In the genomic region with DNA sequence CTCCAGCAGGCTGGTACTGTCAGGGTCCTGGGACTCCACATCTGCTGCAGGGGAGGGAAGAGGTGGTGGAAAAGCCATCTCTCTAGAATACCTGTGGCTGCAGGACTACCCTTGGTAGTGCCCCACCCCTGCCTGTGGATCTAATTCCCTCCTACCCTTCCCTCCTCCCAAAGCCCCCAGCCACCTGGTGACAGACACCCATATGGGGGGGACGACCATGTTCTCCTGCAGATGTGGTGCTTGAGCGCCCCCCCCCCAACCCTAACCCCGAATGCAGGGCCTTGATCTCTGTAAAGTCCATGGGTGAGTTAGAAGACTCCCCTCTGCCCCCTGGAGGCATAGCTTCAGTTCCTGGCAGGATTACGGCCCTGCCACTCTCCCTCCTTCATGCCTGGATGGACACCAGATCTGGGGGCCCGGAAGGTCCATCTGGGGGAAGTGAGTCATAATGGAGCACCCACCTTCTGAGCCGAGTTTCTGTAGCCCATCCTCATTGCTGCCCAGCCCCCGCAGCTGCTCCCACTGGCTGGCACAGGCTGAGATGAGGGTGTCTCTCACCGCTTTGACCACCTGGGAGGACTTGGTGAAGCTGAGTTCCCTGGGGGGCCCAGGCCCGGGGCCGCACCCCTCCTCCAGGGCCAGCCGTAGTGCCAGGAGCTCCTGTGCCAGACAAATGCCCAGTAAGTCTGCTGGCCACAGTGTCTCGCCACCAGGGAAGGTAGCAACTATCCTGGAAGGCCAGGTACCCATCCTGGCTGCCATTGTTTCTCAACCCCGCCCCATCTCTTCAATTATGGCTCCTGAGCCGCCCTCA, we compare ENCODE assay signal across 8 mouse cellular contexts. TPM values are rescaled to one million over a fixed set of nuclear protein-coding genes. Genes with fewer than 3 reads are reported as not detected.
DNase-seq lines count a peak whose midpoint lies in the region; ATAC-seq lines count a peak whose summit lies in the region.

No protein-coding gene starts in this region.

- no peak overlapping the region for H3K27ac ChIP-seq in lung, embryonic 15.5 days
- no peak overlapping the region for H3K27ac ChIP-seq in forebrain, embryonic 12.5 days
- H3K27ac ChIP-seq in stomach, embryonic 15.5 days = peak overlapping the region; percentile 48; the same call in 1 of the 2 replicates

- peak overlapping the region; percentile 16; the same call in 1 of the 2 replicates for H3K9ac ChIP-seq in lung, embryonic 15.5 days
- H3K9ac ChIP-seq in forebrain, embryonic 12.5 days = 0 out of 2 replicates have a peak overlapping the region, but pooled peaks have one; percentile 38
- H3K9ac ChIP-seq in stomach, embryonic 15.5 days = peak overlapping the region; percentile 14; the same call in 1 of the 2 replicates

- H3K4me1 ChIP-seq in lung, embryonic 15.5 days = peaks cover 79% of the 10 kb centered on the region
- H3K4me1 ChIP-seq in forebrain, embryonic 12.5 days = peaks cover 57% of the 10 kb centered on the region
- peaks cover 73% of the 10 kb centered on the region for H3K4me1 ChIP-seq in stomach, embryonic 15.5 days

- H3K4me3 ChIP-seq in lung, embryonic 15.5 days = peak overlapping the region; percentile 55; the same call in 1 of the 2 replicates
- no peak overlapping the region for H3K4me3 ChIP-seq in forebrain, embryonic 12.5 days (replicated peaks)
- H3K4me3 ChIP-seq in stomach, embryonic 15.5 days (replicated peaks) = peak overlapping the region; percentile 57

- no peak for ATAC-seq in lung, embryonic 15.5 days (ENCODE audit: borderline replicate concordance, extremely low read depth, low FRiP score, low TSS enrichment)
- no peak for ATAC-seq in forebrain, embryonic 12.5 days (ENCODE audit: low FRiP score)
- no peak for ATAC-seq in stomach, embryonic 15.5 days (ENCODE audit: insufficient read depth, low FRiP score, low read depth)

- H3K4me2 ChIP-seq in lung, embryonic 15.5 days = peak overlapping the region; percentile 82; the same call in 1 of the 2 replicates
- H3K4me2 ChIP-seq in forebrain, embryonic 12.5 days = no peak overlapping the region
- H3K4me2 ChIP-seq in stomach, embryonic 15.5 days = peak overlapping the region; percentile 91

- 44% methylated on average over 13 of the region's 14 CpGs for WGBS in lung, embryonic 15.5 days
- 14% methylated on average over 14 of the region's 14 CpGs for WGBS in forebrain, embryonic 12.5 days
- 45% methylated on average over 14 of the region's 14 CpGs for WGBS in stomach, embryonic 15.5 days

- H3K36me3 ChIP-seq in lung, embryonic 15.5 days = no peaks in the 10 kb centered on the region
- H3K36me3 ChIP-seq in forebrain, embryonic 12.5 days (replicated peaks) = no peaks in the 10 kb centered on the region
- H3K36me3 ChIP-seq in stomach, embryonic 15.5 days = no peaks in the 10 kb centered on the region; the same call in 1 of the 2 replicates

- DNase-seq in lung, postnatal 14 days = no peak
- peak; percentile 52 to 66 for DNase-seq in kidney, postnatal 4 days
- DNase-seq in cerebellum, postnatal 25 days = no peak
- no peak for DNase-seq in gastrocnemius, postnatal 25 days
- DNase-seq in left cerebral cortex, adult 8-10 months (ENCODE audit: low spot score in 2 of 2) = no peak

- no peaks in the 10 kb centered on the region for H3K9me3 ChIP-seq in lung, embryonic 15.5 days
- no peaks in the 10 kb centered on the region for H3K9me3 ChIP-seq in forebrain, embryonic 12.5 days
- H3K9me3 ChIP-seq in stomach, embryonic 15.5 days = no peaks in the 10 kb centered on the region

- peaks cover 47% of the 10 kb centered on the region for H3K27me3 ChIP-seq in lung, embryonic 15.5 days
- H3K27me3 ChIP-seq in forebrain, embryonic 12.5 days = peaks cover 74% of the 10 kb centered on the region
- peaks cover 28% of the 10 kb centered on the region for H3K27me3 ChIP-seq in stomach, embryonic 15.5 days (replicated peaks)

RNA-seq across cellular contexts. Expression of a gene that starts 19.8 kb away (rescaled TPM):
- 24.9 and 25.9 TPM in 2 replicates for polyA plus RNA-seq in lung, embryonic 15.5 days (2015; fragmentation: Nextera tagmentation; extraction: Ambion mirVana)
- polyA plus RNA-seq in forebrain, embryonic 12.5 days (2016; fragmentation: Nextera tagmentation; extraction: Ambion mirVana) = 2.7 and 3.2 TPM in 2 replicates
- polyA plus RNA-seq in stomach, embryonic 15.5 days (2015; fragmentation: Nextera tagmentation; extraction: Ambion mirVana) = 27.6 and 30.9 TPM in 2 replicates
- total RNA-seq in gastrocnemius, postnatal 25 days (2021) = 10 to 100 TPM in 1 of 2 experiments, 1 to 10 TPM in 1; 7.9 to 14.5 TPM
- total RNA-seq in left cerebral cortex, adult 8-10 months (2022) = 1 to 10 TPM; 5.6 to 8.1 (median 7.0) TPM

RNA-seq across cellular contexts. Expression of a gene that starts 20.4 kb away (rescaled TPM):
- 58.0 and 67.9 TPM in 2 replicates for polyA plus RNA-seq in lung, embryonic 15.5 days (2015; fragmentation: Nextera tagmentation; extraction: Ambion mirVana)
- 92.3 and 101 TPM in 2 replicates for polyA plus RNA-seq in forebrain, embryonic 12.5 days (2016; fragmentation: Nextera tagmentation; extraction: Ambion mirVana)
- polyA plus RNA-seq in stomach, embryonic 15.5 days (2015; fragmentation: Nextera tagmentation; extraction: Ambion mirVana) = 70.4 and 77.6 TPM in 2 replicates
- total RNA-seq in gastrocnemius, postnatal 25 days (2021) = 10 to 100 TPM; 58.1 to 64.4 TPM
- 100 to 1,000 TPM; 414 to 460 (median 438) TPM for total RNA-seq in left cerebral cortex, adult 8-10 months (2022)

RNA-seq across cellular contexts. Expression of a gene that starts 23.8 kb away (rescaled TPM):
- 3.7 and 4.3 TPM in 2 replicates for polyA plus RNA-seq in lung, embryonic 15.5 days (2015; fragmentation: Nextera tagmentation; extraction: Ambion mirVana)
- 1.9 and 2.1 TPM in 2 replicates for polyA plus RNA-seq in forebrain, embryonic 12.5 days (2016; fragmentation: Nextera tagmentation; extraction: Ambion mirVana)
- 5.7 and 6.5 TPM in 2 replicates for polyA plus RNA-seq in stomach, embryonic 15.5 days (2015; fragmentation: Nextera tagmentation; extraction: Ambion mirVana)
- total RNA-seq in gastrocnemius, postnatal 25 days (2021) = 1 to 10 TPM; 5.1 to 5.4 TPM
- total RNA-seq in left cerebral cortex, adult 8-10 months (2022) = 1 to 10 TPM; 6.3 to 7.7 (median 7.4) TPM

RNA-seq across cellular contexts. Expression of a gene that starts 29.4 kb away (rescaled TPM):
- polyA plus RNA-seq in lung, embryonic 15.5 days (2015; fragmentation: Nextera tagmentation; extraction: Ambion mirVana) = 4.1 and 6.4 TPM in 2 replicates
- polyA plus RNA-seq in forebrain, embryonic 12.5 days (2016; fragmentation: Nextera tagmentation; extraction: Ambion mirVana) = 0.69 and 0.73 TPM in 2 replicates
- polyA plus RNA-seq in stomach, embryonic 15.5 days (2015; fragmentation: Nextera tagmentation; extraction: Ambion mirVana) = 6.5 and 8.0 TPM in 2 replicates
- total RNA-seq in gastrocnemius, postnatal 25 days (2021) = under 1 TPM; 0.16 to 0.38 TPM
- total RNA-seq in left cerebral cortex, adult 8-10 months (2022) = 1 to 10 TPM; 1.2 to 4.1 (median 1.7) TPM

RNA-seq across cellular contexts. Expression of a gene that starts 31.5 kb away (rescaled TPM):
- polyA plus RNA-seq in lung, embryonic 15.5 days (2015; fragmentation: Nextera tagmentation; extraction: Ambion mirVana) = 89.5 and 94.7 TPM in 2 replicates
- polyA plus RNA-seq in forebrain, embryonic 12.5 days (2016; fragmentation: Nextera tagmentation; extraction: Ambion mirVana) = 89.6 and 90.5 TPM in 2 replicates
- 94.8 and 102 TPM in 2 replicates for polyA plus RNA-seq in stomach, embryonic 15.5 days (2015; fragmentation: Nextera tagmentation; extraction: Ambion mirVana)
- total RNA-seq in gastrocnemius, postnatal 25 days (2021) = 10 to 100 TPM; 48.7 to 50.8 TPM
- 10 to 100 TPM; 43.3 to 64.9 (median 56.2) TPM for total RNA-seq in left cerebral cortex, adult 8-10 months (2022)

Comparison
In these comparisons a context has a peak if more than half of its experiments do, and no peak if none do; other contexts are left out.
1. DNase-seq: peak in kidney, postnatal 4 days (2 of 2); none in lung, postnatal 14 days (single experiment), cerebellum, postnatal 25 days (0 of 2), gastrocnemius, postnatal 25 days (single experiment) and left cerebral cortex, adult 8-10 months (0 of 2).
2. Peak in every context shown above with its lines, with median percentiles within 50 percentile points of each other: H3K9ac ChIP-seq.